Mouse (Mus musculus) splenic B cell, adult 2 months (primary cell): ENCODE results near the gene Mrpl22.
A peak's percentile ranks its signal among the peaks of the same experiment; 100 is the strongest.
"Not testable (repeated sequence)": the region's sequence is repeated elsewhere in the genome, so short reads cannot be mapped to it uniquely, and the experiment has no call there.

Source experiments
- DNase-seq: peaks from one replicate; pipeline ENCODE4 v3.0.0-alpha.2; 2011; ENCODE audit warnings: low read depth, low spot score
- H3K27me3 ChIP-seq: 2 replicates; pipeline ENCODE4 v1.6.1; 2012; ENCODE audit warnings: mild to moderate bottlenecking, low read length, moderate library complexity, mixed read lengths; ENCODE audit not compliant: control insufficient read depth, poor library complexity, insufficient read depth, severe bottlenecking
- H3K36me3 ChIP-seq: 2 replicates; pipeline ENCODE4 v1.6.1; 2012; ENCODE audit warnings: mild to moderate bottlenecking, low read length, moderate library complexity, mixed read lengths; ENCODE audit not compliant: control insufficient read depth, poor library complexity, insufficient read depth, severe bottlenecking

The Mrpl22 gene

GRCm38 (mm10) chr11:58156871-58157270 is 14.6 kb upstream of the Mrpl22 start:
- no peak for DNase-seq
- Histone ChIP-seq H3K36me3 (peaks cover 7% of the 10 kb centered on the region), H3K27me3 (no peaks in the 10 kb centered on the region)

GRCm38 (mm10) chr11:58165072-58165471 is 6.4 kb upstream of the Mrpl22 start:
- H3K36me3 ChIP-seq, result peaks cover 9% of the 10 kb centered on the region; the same call in 1 of the 2 replicates
- no peaks in the 10 kb centered on the region for H3K27me3 ChIP-seq
- DNase-seq, result peak; percentile 24

GRCm38 (mm10) chr11:58167822-58168166 is 3.7 kb upstream of the Mrpl22 start:
- Histone ChIP-seq H3K27me3 (no peaks in the 10 kb centered on the region), H3K36me3 (0 out of 2 replicates have a peak, but pooled peaks cover 2% of the 10 kb centered on the region)
- DNase-seq, result no peak

DNA sequence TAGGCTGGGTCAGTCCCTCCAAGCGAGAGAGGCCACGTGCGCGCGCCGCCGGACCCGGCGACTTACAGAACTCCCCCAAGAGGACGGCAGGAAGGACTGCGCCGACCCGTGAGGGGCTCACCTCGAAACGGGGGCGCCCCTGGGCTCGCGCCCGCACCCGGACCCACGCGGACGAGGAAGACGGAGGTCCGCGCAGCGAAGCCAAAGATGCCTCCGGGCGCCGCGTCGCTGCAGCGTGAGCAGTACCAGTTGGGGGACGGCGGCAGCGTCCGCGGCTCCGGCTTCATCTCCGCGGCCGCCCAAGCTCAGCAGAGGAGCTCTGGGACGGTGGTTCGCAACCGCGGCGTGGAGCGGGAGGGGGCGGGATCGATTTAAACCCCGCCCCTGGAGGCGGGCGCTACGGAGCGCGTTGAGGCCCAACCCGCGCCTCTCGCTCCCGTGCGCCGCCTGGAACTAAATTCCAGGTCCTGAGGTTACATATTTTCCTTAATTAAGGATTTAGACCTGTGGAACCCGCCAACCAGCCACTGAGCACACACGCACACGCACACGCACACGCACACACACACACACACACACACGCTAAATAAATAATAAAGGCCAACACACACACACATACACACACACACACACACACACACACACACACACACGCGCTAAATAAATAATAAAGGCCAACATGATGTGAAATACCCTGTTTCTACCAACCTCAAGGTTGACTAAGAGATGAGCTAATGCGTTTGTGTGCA is 3.1 kb upstream of the Mrpl22 start, which contains the start of gene Gemin5:
Gemin5 (minus strand) TSS at position 373 of the 749 bp plus-strand sequence.
- peak; percentile 86 for DNase-seq
- 0 out of 2 replicates have a peak, but pooled peaks cover 2% of the 10 kb centered on the region for H3K36me3 ChIP-seq
- no peaks in the 10 kb centered on the region for H3K27me3 ChIP-seq

DNA sequence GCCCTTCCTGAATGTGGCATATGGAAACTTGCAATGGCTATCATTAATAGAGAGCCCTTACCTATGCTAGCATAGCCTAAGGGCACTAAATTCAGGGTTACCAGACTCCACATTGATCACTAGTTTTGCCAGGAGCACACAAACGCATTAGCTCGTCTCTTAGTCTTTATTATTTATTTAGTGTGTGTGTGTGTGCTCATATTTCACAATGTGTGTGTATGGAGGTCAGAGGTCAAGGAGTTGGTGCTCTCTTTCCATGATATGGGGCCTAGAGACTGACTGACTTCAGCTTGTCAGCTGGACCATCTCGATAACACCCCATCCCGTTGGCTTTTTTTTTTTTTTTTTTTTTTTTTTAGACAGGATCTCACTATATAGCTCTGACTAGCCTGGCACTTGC is 1.8 kb upstream of the Mrpl22 start:
- Histone ChIP-seq H3K27me3 (no peaks in the 10 kb centered on the region), H3K36me3 (peaks cover 3% of the 10 kb centered on the region; the same call in 1 of the 2 replicates)
- DNase-seq, result no peak

- H3K27me3 ChIP-seq, result no peaks in the 10 kb centered on the region
- peaks cover 4% of the 10 kb centered on the region; the same call in 1 of the 2 replicates for H3K36me3 ChIP-seq
- peak; percentile 95 for DNase-seq
Observed at GRCm38 (mm10) chr11:58179563-58179962, 8.1 kb downstream of the Mrpl22 start.

- H3K27me3 ChIP-seq, H3K36me3 ChIP-seq: not testable (repeated sequence)
- peak; percentile 26 for DNase-seq
Observed at GRCm38 (mm10) chr11:58179986-58180385, 8.5 kb downstream of the Mrpl22 start.

- no peak for DNase-seq
- H3K27me3 ChIP-seq, result no peaks in the 10 kb centered on the region
- peaks cover 4% of the 10 kb centered on the region; the same call in 1 of the 2 replicates for H3K36me3 ChIP-seq
Observed at GRCm38 (mm10) chr11:58180756-58181155, 9.3 kb downstream of the Mrpl22 start.

- Histone ChIP-seq H3K36me3 (peaks cover 8% of the 10 kb centered on the region; the same call in 1 of the 2 replicates), H3K27me3 (no peaks in the 10 kb centered on the region)
- peak; percentile 61 for DNase-seq
Observed at GRCm38 (mm10) chr11:58183579-58183978, 12.1 kb downstream of the Mrpl22 start.

- DNase-seq, result no peak
- H3K36me3 ChIP-seq, result peaks cover 11% of the 10 kb centered on the region; the same call in 1 of the 2 replicates
Observed at GRCm38 (mm10) chr11:58189675-58190074, 18.2 kb downstream of the Mrpl22 start.

DNA sequence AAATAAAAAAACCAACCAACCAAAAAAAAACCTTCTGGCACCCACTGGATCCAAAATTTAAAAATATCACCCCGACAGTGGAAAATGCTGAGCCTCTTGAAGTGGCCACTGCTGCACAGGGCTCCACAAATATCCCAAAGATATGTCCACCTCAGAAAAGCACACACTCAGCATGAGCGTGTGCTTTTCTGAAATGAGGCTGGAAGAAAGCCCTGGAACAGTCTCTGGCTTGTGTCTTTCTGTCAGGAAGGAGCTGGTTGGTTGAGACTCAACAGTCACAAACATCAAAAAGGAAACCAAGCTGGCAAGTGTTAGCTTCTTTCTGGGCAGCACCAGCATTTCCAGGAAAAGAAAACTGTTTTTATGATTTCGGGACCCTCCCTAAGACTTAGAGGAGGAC is 21.9 kb downstream of the Mrpl22 start:
- Histone ChIP-seq H3K36me3 (peaks cover 7% of the 10 kb centered on the region; the same call in 1 of the 2 replicates), H3K27me3 (no peaks in the 10 kb centered on the region)
- no peak for DNase-seq

More at GRCm38 (mm10) chr11:58189675-58190074, 18.2 kb downstream of the Mrpl22 start:
- H3K27me3 ChIP-seq, result no peaks in the 10 kb centered on the region

DNA sequence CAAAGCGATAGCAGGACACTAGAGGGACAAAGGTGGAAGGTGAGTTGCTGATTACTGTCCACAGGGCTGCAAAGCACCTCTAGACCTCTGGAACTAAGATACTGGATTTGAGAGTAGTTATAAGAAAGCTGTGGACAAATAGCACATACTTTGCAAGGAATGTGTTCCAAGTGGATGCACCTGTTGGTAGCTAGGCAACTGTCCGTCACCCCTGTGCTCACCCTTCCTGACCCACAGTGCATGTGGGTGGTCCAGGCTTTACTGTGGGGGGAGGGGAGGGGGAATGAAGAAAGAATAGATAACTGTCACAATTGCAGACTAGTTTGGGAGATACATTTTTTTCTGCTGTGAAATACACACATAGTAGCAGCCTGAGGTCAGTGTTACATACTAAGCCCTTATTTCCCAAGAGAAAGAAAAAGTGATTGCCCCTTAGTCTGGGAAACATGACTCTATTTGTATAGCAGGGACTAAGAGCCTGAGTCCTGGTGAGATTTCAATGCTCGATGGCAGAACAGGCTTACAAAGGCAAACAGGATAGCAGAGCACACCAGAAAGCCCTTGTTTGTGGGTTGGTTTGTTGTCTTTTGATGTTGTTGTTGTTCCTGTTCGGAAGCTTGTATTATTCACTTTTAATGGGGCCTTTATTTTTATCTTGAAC is 22.5 kb downstream of the Mrpl22 start:
- H3K36me3 ChIP-seq, result 0 out of 2 replicates have a peak, but pooled peaks cover 1% of the 10 kb centered on the region
- H3K27me3 ChIP-seq, result no peaks in the 10 kb centered on the region
- no peak for DNase-seq

DNA sequence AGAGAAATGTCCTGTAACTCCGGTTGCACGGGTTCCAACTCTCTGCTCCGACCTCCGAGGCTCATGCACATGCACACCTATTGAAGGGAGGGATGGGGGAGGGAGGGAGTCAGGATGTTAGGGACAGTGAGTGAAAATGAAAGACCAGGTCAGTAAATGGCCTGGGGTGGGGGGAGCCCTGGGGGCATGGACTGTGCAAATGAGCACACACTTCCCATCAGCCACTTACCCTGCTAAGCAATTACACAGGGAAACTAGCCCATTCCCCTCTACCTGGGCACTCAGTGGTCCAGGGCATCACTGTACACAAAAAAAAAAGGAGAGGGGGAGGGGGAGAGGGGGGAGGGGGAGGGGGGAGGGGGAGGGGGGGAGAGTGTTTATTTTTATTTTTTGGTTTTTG is 27.2 kb downstream of the Mrpl22 start:
- no peak for DNase-seq
- Histone ChIP-seq H3K27me3 (no peaks in the 10 kb centered on the region), H3K36me3 (peaks cover 1% of the 10 kb centered on the region; the same call in 1 of the 2 replicates)

DNA sequence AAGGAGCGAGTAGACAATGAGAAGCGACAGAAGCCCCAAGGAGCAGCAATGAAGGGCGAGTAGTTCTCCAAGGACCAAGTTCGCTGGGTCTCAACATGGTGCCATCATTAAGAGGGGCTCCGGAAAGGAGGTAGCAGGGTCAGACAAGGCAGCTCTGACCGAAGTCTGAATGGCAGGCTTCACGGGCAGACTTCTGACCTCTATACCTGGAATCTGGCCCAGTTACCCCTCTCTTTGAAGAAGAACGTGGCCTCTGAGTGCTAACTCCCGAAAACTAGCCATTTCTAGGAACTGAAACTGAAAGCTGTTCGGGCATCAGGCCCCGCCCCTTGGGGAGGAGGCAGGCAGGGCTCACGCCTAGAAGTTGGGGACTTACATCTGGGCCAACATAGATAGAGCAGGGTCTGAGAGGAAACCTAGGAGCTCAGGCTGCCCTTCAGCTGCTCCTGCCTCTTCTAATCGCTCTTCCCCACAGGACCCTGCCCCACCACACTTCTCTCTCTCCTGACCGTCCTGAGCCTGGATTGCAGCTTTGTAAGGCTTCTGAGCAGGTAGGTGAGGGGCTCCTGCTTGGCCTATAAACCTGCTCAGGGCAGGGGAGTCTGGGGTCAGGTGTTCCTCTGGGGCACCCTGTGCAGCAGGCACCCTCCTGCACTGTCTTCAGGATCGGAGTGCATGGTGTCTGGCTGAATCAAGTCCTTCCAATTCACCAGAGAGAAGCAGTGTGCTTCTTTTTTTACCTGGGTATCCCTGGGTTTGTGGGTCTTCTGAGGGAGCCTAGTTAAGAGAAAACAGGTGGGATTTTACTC is 28.0 kb downstream of the Mrpl22 start, which contains the start of the genes Igtp and Irgm2:
Igtp (plus strand) TSS at position 328 of the 809 bp plus-strand sequence.
Irgm2 (plus strand) TSS at position 390 of the 809 bp plus-strand sequence.
- H3K27me3 ChIP-seq, H3K36me3 ChIP-seq: not testable (repeated sequence)
- DNase-seq, result peak; percentile 88
